Mouse (Mus musculus) liver, embryonic 14.5 days (tissue): ENCODE data around the gene 4931429L15Rik. TPM values are rescaled to one million over a fixed set of nuclear protein-coding genes. Genes with fewer than 3 reads are reported as not detected.

ENCODE experiments used
- ATAC-seq: fragments of 200-750 bp; cut with Nextera tagmentation; 2 replicates; pipeline ENCODE4 v1.8.0; 2017; ENCODE audit warnings: moderate number of reproducible peaks, mild to moderate bottlenecking, moderate library complexity; ENCODE audit not compliant: insufficient read depth
- DNase-seq, 3 experiments: peaks; one replicate each; pipeline ENCODE4 v3.0.0-alpha.2; 2012 to 2013; ENCODE audit warnings: low read depth in 3 of 3, low spot score in 3 of 3
- H3K27ac ChIP-seq: fragments of 300-500 bp; sonication (generic); 2 replicates; pipeline ENCODE4 v1.5.1; 2014; ENCODE audit warnings: moderate library complexity, mild to moderate bottlenecking, control low read depth, inconsistent platforms
- H3K27me3 ChIP-seq: fragments of 300-500 bp; sonication (generic); 2 replicates; pipeline ENCODE4 v1.6.1; 2014; ENCODE audit warnings: mild to moderate bottlenecking, low read length, moderate library complexity; ENCODE audit not compliant: control insufficient read depth, insufficient read depth
- H3K36me3 ChIP-seq: fragments of 300-500 bp; sonication (generic); replicated peaks from 2 replicates; pipeline ENCODE4 v1.6.1; 2014; ENCODE audit warnings: low read depth; ENCODE audit not compliant: control insufficient read depth, insufficient read depth
- H3K4me1 ChIP-seq, 2 experiments: fragments of 200-500 bp in 1 of 2; fragments of 300-500 bp in 1 of 2; sonication (generic) in 1 of 2; replicated peaks; 2 replicates each; pipeline ENCODE4 v1.6.1; 2012 to 2014; ENCODE audit warnings: antibody characterized with exemption in 1 of 2, inconsistent platforms in 1 of 2, low read length in 1 of 2; ENCODE audit not compliant: control insufficient read depth in 2 of 2, insufficient read depth in 2 of 2
- H3K4me2 ChIP-seq: fragments of 300-500 bp; sonication (generic); 2 replicates; pipeline ENCODE4 v1.6.1; 2014; ENCODE audit warnings: low read depth, mild to moderate bottlenecking, control low read depth, moderate library complexity
- H3K4me3 ChIP-seq, 2 experiments: fragments of 200-500 bp in 1 of 2; fragments of 300-500 bp in 1 of 2; sonication (generic) in 1 of 2; 2 replicates each; pipeline ENCODE4 v1.5.1; 2012 to 2014; ENCODE audit warnings: low read depth in 2 of 2, low read length in 2 of 2, mild to moderate bottlenecking in 2 of 2, control low read depth in 1 of 2, inconsistent platforms in 1 of 2, moderate library complexity in 1 of 2; ENCODE audit not compliant: insufficient read depth in 1 of 2
- H3K9ac ChIP-seq: fragments of 300-500 bp; sonication (generic); replicated peaks from 2 replicates; pipeline ENCODE4 v1.6.1; 2014; ENCODE audit warnings: mild to moderate bottlenecking, control low read depth, moderate library complexity
- H3K9me3 ChIP-seq: fragments of 300-500 bp; sonication (generic); 2 replicates; pipeline ENCODE4 v1.6.1; 2016; ENCODE audit warnings: low read length, mixed read lengths; ENCODE audit not compliant: control insufficient read depth
- CTCF ChIP-seq: IDR thresholded peaks from 2 replicates; pipeline ENCODE4 v1.5.1; 2016; ENCODE audit warnings: antibody characterized with exemption, low read depth, control low read depth
- EP300 ChIP-seq: IDR thresholded peaks from 2 replicates; pipeline ENCODE4 v1.6.1; 2016; ENCODE audit warnings: antibody characterized with exemption, low read depth
- WGBS: fragments of 180-500 bp; shearing (Covaris S2); extraction: QIAGEN DNeasy Blood & Tissue Kit; methylation state at CpG from one replicate; pipeline ENCODE4 v1.1.7; 2014; ENCODE audit not compliant: insufficient replicate concordance; 5-methylcytosine and 5-hydroxymethylcytosine counted together
- polyA plus RNA-seq, 2 experiments: library from polyadenylated mRNA; depleted of rRNA in 1 of 2; stranded (reverse) in 1 of 2; unstranded in 1 of 2; fragments of >200 nt; fragmentation: Nextera tagmentation in 1 of 2; extraction: Ambion mirVana in 1 of 2; gene quantifications; 2 replicates each; pipeline versions ENCODE4 v1.2.1 to v1.2.3; 2012 to 2014

Gene 4931429L15Rik
- polyA plus RNA-seq, 2 experiments: not detected

DNA sequence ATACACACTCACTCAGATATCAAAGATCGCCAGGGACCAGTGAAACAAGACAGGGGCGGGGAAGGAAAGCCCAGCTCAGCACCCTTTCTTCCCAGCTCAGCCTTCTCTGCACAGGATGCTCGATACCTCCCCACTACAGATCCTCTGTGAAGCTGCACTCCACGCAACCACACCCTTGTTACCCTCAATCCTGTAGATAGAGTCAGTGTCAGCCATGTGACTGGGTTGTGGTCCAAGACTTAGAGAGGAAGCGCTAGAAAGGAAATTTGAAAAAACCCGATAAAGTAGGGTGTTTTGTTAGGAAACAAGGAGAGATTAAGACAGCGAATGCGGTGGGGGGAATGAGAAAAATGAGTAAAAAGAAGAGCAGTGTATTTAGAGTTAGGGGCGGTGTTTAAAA, 47.7 kb downstream of the 4931429L15Rik start:
- H3K4me1 ChIP-seq: peaks cover 7 to 9% of the 10 kb centered on the region in 2 experiments; a peak in 3 of 4 replicates
- H3K27ac ChIP-seq: no peak overlapping the region
- H3K36me3 ChIP-seq: peaks cover 20% of the 10 kb centered on the region
- no peak overlapping the region; the same call in 1 of the 2 replicates for H3K9ac ChIP-seq
- no peaks in the 10 kb centered on the region for H3K9me3 ChIP-seq
- 22% methylated on average over 9 of the region's 9 CpGs for WGBS
- DNase-seq (no peak), ATAC-seq (no peak)
- H3K4me3 ChIP-seq: peak overlapping the region; percentile 88 to 92; a peak in 3 of 4 replicates
- TF ChIP-seq EP300 (no peak), CTCF (no peak)
- peak overlapping the region; percentile 73 for H3K4me2 ChIP-seq
- no peaks in the 10 kb centered on the region for H3K27me3 ChIP-seq

DNA sequence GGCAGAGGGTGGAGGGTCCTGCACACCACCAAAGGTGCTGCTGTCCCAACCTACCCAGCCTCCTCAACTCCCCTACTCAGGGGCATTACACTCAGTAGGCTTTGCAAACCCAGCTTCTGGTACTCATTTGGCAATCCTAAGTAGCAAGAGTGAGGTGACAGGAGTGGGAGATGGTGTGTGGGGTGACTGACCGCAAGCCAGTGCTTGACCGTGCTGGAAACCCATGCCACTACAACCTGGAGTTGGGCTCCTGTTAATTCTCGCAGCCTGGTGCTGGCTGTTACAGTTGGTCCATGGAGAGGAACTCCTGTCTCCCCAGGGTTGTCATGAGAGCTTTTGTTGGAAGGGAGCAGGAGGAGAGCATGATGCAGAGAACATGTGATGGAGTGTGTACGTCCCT, 49.0 kb downstream of the 4931429L15Rik start:
- 81% methylated on average over 4 of the region's 4 CpGs for WGBS
- Histone ChIP-seq H3K4me1 (peaks cover 7 to 9% of the 10 kb centered on the region in 2 experiments; a peak in 3 of 4 replicates), H3K9me3 (no peaks in the 10 kb centered on the region), H3K4me2 (no peak overlapping the region), H3K27me3 (no peaks in the 10 kb centered on the region), H3K27ac (no peak overlapping the region), H3K36me3 (peaks cover 8% of the 10 kb centered on the region), H3K9ac (no peak overlapping the region), H3K4me3 (no peak overlapping the region)
- ATAC-seq (no peak), DNase-seq (no peak)
- TF ChIP-seq CTCF (no peak), EP300 (no peak)

DNA sequence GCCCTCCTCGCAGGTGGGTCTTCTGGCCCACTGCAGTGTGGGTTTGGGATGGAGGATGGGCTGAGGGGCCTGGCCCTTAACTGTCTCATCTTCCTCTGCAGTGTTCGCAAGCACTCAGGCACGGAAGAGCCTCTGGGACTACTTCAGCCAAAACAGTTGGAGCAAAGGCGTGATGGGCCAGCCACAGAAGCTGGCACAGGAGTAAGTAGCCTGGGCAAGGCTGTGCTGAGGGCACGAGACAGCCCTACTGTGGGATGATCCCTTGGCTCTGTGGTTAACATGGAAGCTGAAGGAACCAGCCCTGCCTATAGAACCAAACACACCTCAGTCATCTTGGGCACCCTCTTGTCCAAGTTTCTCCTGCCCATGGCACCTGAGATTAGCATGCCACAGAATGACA, 50.7 kb downstream of the 4931429L15Rik start:
- 67% methylated on average over 5 of the region's 5 CpGs for WGBS
- no peaks in the 10 kb centered on the region for H3K9me3 ChIP-seq
- ATAC-seq: no peak
- H3K27me3 ChIP-seq: no peaks in the 10 kb centered on the region
- TF ChIP-seq EP300: no peak
- TF ChIP-seq CTCF: no peak
- H3K27ac ChIP-seq: no peak overlapping the region
- no peak for DNase-seq
- peaks cover 7 to 9% of the 10 kb centered on the region in 2 experiments; a peak in 3 of 4 replicates for H3K4me1 ChIP-seq
- H3K4me2 ChIP-seq: no peak overlapping the region
- H3K9ac ChIP-seq: no peak overlapping the region
- no peaks in the 10 kb centered on the region for H3K36me3 ChIP-seq
- H3K4me3 ChIP-seq: no peak overlapping the region

DNA sequence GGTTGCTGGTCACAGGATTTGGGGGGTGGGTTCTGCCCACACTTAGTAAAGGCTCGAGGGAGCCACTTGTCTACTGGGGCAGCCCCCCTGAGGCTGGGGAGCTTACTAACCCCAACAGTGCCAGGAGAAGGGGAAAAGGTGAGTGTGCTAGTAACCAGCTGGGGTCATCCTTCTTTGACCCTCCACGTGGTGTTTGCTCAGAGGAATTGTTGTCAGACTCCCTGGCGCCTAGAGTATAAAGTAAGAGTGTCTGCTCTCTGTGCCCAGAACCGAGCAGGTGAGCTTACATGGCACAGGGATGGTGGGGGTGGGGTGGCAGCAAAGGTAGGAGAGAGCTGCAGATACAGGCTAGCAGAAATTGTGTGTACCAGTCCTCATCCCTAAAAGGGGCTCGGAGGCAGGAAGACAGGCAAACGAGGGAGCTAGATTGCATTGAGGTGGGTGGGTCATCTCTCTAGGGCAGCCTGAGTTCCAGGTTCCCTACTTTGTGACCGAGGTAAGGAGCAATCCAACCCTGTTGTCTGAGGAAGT, 51.4 kb downstream of the 4931429L15Rik start, which contains the start of gene Apoa5:
Gene Apoa5 (plus strand): TSS at position 291 of the 531 bp plus-strand sequence.
- no peak for DNase-seq
- Histone ChIP-seq H3K4me1 (peaks cover 3 to 5% of the 10 kb centered on the region in 2 experiments; a peak in 3 of 4 replicates), H3K4me3 (no peak within 1 kb of the TSS), H3K27me3 (no peaks in the 10 kb centered on the region), H3K27ac (no peak within 1 kb of the TSS), H3K36me3 (no peaks in the 10 kb centered on the region), H3K9me3 (no peaks in the 10 kb centered on the region), H3K4me2 (no peak within 1 kb of the TSS), H3K9ac (no peak within 1 kb of the TSS)
- WGBS: 36% methylated on average over 7 of the region's 7 CpGs
- ATAC-seq: no peak
- TF ChIP-seq EP300 (no peak), CTCF (no peak)

DNA sequence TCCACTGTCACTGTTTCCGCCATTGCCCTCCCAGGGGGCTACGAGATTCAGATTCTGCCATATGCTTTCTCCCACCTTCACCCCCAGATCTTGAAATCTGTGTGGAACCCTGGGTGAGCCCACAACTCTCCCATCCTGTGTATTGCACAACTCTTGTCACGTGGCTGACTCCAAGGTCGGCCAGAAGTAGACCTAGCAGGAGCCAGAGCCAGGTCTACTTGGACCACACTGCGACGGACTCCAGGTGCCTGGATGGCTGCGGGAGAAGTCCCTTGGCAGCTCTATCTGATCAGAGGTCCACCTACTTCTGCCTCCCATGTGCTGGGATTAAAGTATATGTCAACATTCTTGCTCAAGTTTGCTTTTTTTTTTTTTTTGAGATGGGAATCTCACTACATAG, 58.7 kb downstream of the 4931429L15Rik start:
- Histone ChIP-seq H3K4me1 (peaks cover 0 to 2% of the 10 kb centered on the region in 2 experiments; a peak in 1 of 4 replicates), H3K36me3 (no peaks in the 10 kb centered on the region), H3K9me3 (no peaks in the 10 kb centered on the region), H3K9ac (no peak overlapping the region), H3K27ac (no peak overlapping the region), H3K4me3 (no peak overlapping the region), H3K27me3 (no peaks in the 10 kb centered on the region), H3K4me2 (no peak overlapping the region)
- no peak for DNase-seq
- TF ChIP-seq EP300: no peak
- TF ChIP-seq CTCF: no peak
- ATAC-seq: no peak
- 66% methylated on average over 7 of the region's 7 CpGs for WGBS
